Mouse (Mus musculus) megakaryocyte, embryonic 14.5 days (primary cell): ENCODE measurements at regions not wholly inside any gene's neighbourhood (a gene's known extent, or its start where the extent isn't known, plus 50 kb on each side); places are given as distances from the start of the nearest gene placed in this dataset.

Experiments
- FLI1 ChIP-seq: IDR thresholded peaks from 2 replicates; pipeline ENCODE4 v1.6.1; 2012; ENCODE audit warnings: low read length, inconsistent platforms, mixed read lengths
- GATA1 ChIP-seq: IDR thresholded peaks from 3 replicates; pipeline ENCODE4 v1.6.1; 2012; ENCODE audit warnings: mixed read lengths, low read length, inconsistent platforms, borderline replicate concordance

DNA sequence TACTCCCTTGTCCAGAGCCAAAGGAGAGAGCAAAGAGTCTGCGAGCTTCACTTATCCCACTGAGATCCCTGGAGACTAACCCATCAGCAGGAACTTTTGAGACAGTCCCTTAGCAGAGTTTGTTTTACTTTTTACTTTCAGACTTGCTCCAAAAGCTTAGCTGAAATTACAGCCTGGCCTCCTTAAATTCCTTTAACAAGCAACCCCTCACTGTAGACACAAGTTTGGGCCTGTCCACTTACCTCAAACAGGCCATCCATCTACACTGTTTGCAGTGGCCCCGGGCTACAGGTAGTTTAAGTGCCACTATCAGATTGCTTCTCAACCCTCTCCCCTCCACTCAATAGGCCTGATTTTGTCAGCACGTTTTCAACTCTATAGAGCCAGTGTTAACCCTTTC, 291.5 kb upstream of the Tnp1 start:
- TF ChIP-seq GATA1 = no peak
- TF ChIP-seq FLI1 = no peak
